Mouse (Mus musculus): ENCODE measurements around the gene 1700001K19Rik.
A peak's percentile ranks its signal among the peaks of the same experiment; 100 is the strongest.
"Not testable (repeated sequence)": the region's sequence is repeated elsewhere in the genome, so short reads cannot be mapped to it uniquely, and the experiment has no call there.

The 1700001K19Rik gene

GRCm38 (mm10) chr12:110682561-110683299, at the start of gene 1700001K19Rik:
1700001K19Rik (minus strand) TSS chr12:110682619.
- DNase-seq (ENCODE audit: low spot score), result no peak

GRCm38 (mm10) chr12:110726428-110726827, 44.0 kb upstream of the 1700001K19Rik start:
- DNase-seq (ENCODE audit: low spot score), result no peak

GRCm38 (mm10) chr12:110725489-110725888, 43.1 kb upstream of the 1700001K19Rik start:
- no peak for DNase-seq (ENCODE audit: low spot score)

GRCm38 (mm10) chr12:110725051-110725450, 42.6 kb upstream of the 1700001K19Rik start:
- DNase-seq (ENCODE audit: low spot score), result no peak

- DNase-seq (ENCODE audit: low spot score), result no peak
Measured at GRCm38 (mm10) chr12:110716004-110716403, 33.6 kb upstream of the 1700001K19Rik start.

GRCm38 (mm10) chr12:110714215-110714614, 31.8 kb upstream of the 1700001K19Rik start:
- no peak for DNase-seq (ENCODE audit: low spot score)

- DNase-seq (ENCODE audit: low spot score), result no peak
Measured at GRCm38 (mm10) chr12:110713784-110714183, 31.4 kb upstream of the 1700001K19Rik start.

GRCm38 (mm10) chr12:110711270-110711669, 28.9 kb upstream of the 1700001K19Rik start:
- no peak for DNase-seq (ENCODE audit: low spot score)

- DNase-seq (ENCODE audit: low spot score), result no peak
Measured at GRCm38 (mm10) chr12:110707451-110707850, 25.0 kb upstream of the 1700001K19Rik start.

GRCm38 (mm10) chr12:110706337-110707231, 24.2 kb upstream of the 1700001K19Rik start:
- peak; percentile 82 for DNase-seq (ENCODE audit: low spot score)

GRCm38 (mm10) chr12:110705419-110705818, 23.0 kb upstream of the 1700001K19Rik start:
- DNase-seq (ENCODE audit: low spot score), result not testable (repeated sequence)

GRCm38 (mm10) chr12:110703682-110704081, 21.3 kb upstream of the 1700001K19Rik start:
- DNase-seq (ENCODE audit: low spot score), result no peak

- DNase-seq (ENCODE audit: low spot score), result peak; percentile 94
Measured at GRCm38 (mm10) chr12:110703008-110703471, 20.6 kb upstream of the 1700001K19Rik start.

- DNase-seq (ENCODE audit: low spot score), result no peak
Measured at GRCm38 (mm10) chr12:110702556-110702955, 20.1 kb upstream of the 1700001K19Rik start, which contains the start of gene Hsp90aa1. Hsp90aa1 (minus strand) TSS chr12:110702728.

- not testable (repeated sequence) for DNase-seq (ENCODE audit: low spot score)
Measured at GRCm38 (mm10) chr12:110701363-110701762, 18.9 kb upstream of the 1700001K19Rik start.

GRCm38 (mm10) chr12:110700730-110701129, 18.3 kb upstream of the 1700001K19Rik start:
- no peak for DNase-seq (ENCODE audit: low spot score)

GRCm38 (mm10) chr12:110699171-110699547, 16.7 kb upstream of the 1700001K19Rik start:
- DNase-seq (ENCODE audit: low spot score), result no peak

- no peak for DNase-seq (ENCODE audit: low spot score)
Measured at GRCm38 (mm10) chr12:110698523-110699170, 16.2 kb upstream of the 1700001K19Rik start.

GRCm38 (mm10) chr12:110698080-110698479, 15.7 kb upstream of the 1700001K19Rik start:
- no peak for DNase-seq (ENCODE audit: low spot score)

- DNase-seq (ENCODE audit: low spot score), result no peak
Measured at GRCm38 (mm10) chr12:110697457-110697856, 15.0 kb upstream of the 1700001K19Rik start.

GRCm38 (mm10) chr12:110696975-110697400, 14.6 kb upstream of the 1700001K19Rik start:
- no peak for DNase-seq (ENCODE audit: low spot score)
